21 mouse cellular contexts compared by ENCODE assay signal in genomic region chr15:50078246-50078645, GRCm38 (mm10).
DNase-seq lines count a peak whose midpoint lies in the region; ATAC-seq and TF ChIP-seq lines count a peak whose summit lies in the region.
"Had no signal": no experiment of that assay in that cellular context is flagged by ENCODE, and none has a peak within 500 bp of the region (broad histone marks: within the 10 kb centered on the region; RNA-seq: fewer than 3 reads in every experiment).

No protein-coding gene starts in this region.

- H3K36me3 ChIP-seq in MEL (ENCODE audit: control insufficient read depth in 1 of 2, insufficient read depth in 2 of 2, low read length in 2 of 2), result no peaks in the 10 kb centered on the region
- H3K36me3 ChIP-seq: embryonic facial prominence, embryonic 10.5 days; embryonic facial prominence, embryonic 12.5 days; forebrain, embryonic 15.5 days; G1E had no signal

- H3K27me3 ChIP-seq in MEL (ENCODE audit: control insufficient read depth in 1 of 2, insufficient read depth in 2 of 2, low read length in 2 of 2), result no peaks in the 10 kb centered on the region
- H3K27me3 ChIP-seq: CH12.LX; embryonic facial prominence, embryonic 12.5 days; forebrain, embryonic 13.5 days; forebrain, embryonic 15.5 days had no signal

- H3K4me1 ChIP-seq in MEL (ENCODE audit: control insufficient read depth in 1 of 2, insufficient read depth in 2 of 2, low read length in 2 of 2), result no peaks in the 10 kb centered on the region
- H3K4me1 ChIP-seq: embryonic facial prominence, embryonic 10.5 days; embryonic facial prominence, embryonic 12.5 days; forebrain, embryonic 13.5 days; forebrain, embryonic 15.5 days had no signal

- no peak for TF ChIP-seq POLR2A in MEL (IDR thresholded peaks at IDR 0.05; ENCODE audit: control insufficient read depth in 1 of 2, insufficient read depth in 1 of 2, low read depth in 1 of 2, low read length in 2 of 2, poor library complexity in 1 of 2)

- no peak for TF ChIP-seq EP300 in MEL (IDR thresholded peaks at IDR 0.05; ENCODE audit: low read depth in 1 of 2, low read length in 2 of 2)

- no peak overlapping the region for H3K27ac ChIP-seq in MEL (ENCODE audit: control insufficient read depth, low read depth, low read length)
- H3K27ac ChIP-seq: embryonic facial prominence, embryonic 10.5 days; embryonic facial prominence, embryonic 12.5 days; forebrain, embryonic 13.5 days; forebrain, embryonic 15.5 days had no signal

- TF ChIP-seq RAD21 in MEL (IDR thresholded peaks at IDR 0.05; ENCODE audit: low read depth, low read length), result no peak

- H3K9me3 ChIP-seq in MEL (replicated peaks; ENCODE audit: insufficient read depth, low read length), result no peaks in the 10 kb centered on the region
- H3K9me3 ChIP-seq: embryonic facial prominence, embryonic 10.5 days; embryonic facial prominence, embryonic 12.5 days; forebrain, embryonic 13.5 days; forebrain, embryonic 15.5 days had no signal

- ATAC-seq in common myeloid progenitor, adult 5-6 weeks (replicated peaks; ENCODE audit: low read depth, poor library complexity, severe bottlenecking), result peak; percentile 50; the same call in 1 of the 2 replicates
- ATAC-seq in megakaryocyte progenitor cell, adult 5-6 weeks (replicated peaks; ENCODE audit: poor library complexity), result 0 out of 2 replicates have a peak, but pooled peaks have one; percentile 39
- ATAC-seq: CD4-positive, CD25-positive, alpha-beta regulatory T cell, adult 4 months; forebrain, embryonic 13.5 days; forebrain, embryonic 15.5 days; forebrain, postnatal 0 days had no signal

- TF ChIP-seq CTCF in MEL (IDR thresholded peaks at IDR 0.05 in 2 of 3, conservative IDR thresholded peaks at IDR 0.05 in 1 of 3; ENCODE audit: control insufficient read depth in 1 of 3, insufficient read depth in 1 of 3, low read depth in 2 of 3, low read length in 3 of 3, poor library complexity in 1 of 3, severe bottlenecking in 1 of 3), result no peak

- no peak overlapping the region for H3K9ac ChIP-seq in MEL (ENCODE audit: control insufficient read depth, low read depth, low read length, poor library complexity, severe bottlenecking)
- H3K9ac ChIP-seq: embryonic facial prominence, embryonic 12.5 days; forebrain, embryonic 13.5 days; forebrain, embryonic 15.5 days; forebrain, postnatal 0 days had no signal

- peak; percentile 39 to 49 for DNase-seq in cerebellum, postnatal 10 days
- DNase-seq in cerebellum, adult 11 months, result no peak
- DNase-seq in MEL (ENCODE audit: low read depth, low spot score), result peak; percentile 28
- DNase-seq in heart, adult 8-10 months (ENCODE audit: low spot score), result no peak
- no peak for DNase-seq in right cerebral cortex, adult 18-20 months
- DNase-seq: adrenal gland, adult 2 months; adrenal gland, postnatal 10 days; adrenal gland, postnatal 25 days; B cell, adult 2 months; cerebellum, adult 2 months; cerebellum, adult 9-10 months; forebrain, postnatal 0 days had no signal

- no peaks in the 10 kb centered on the region for H3K79me2 ChIP-seq in MEL (ENCODE audit: control insufficient read depth, insufficient read depth, low read length, poor library complexity)

- H3K4me3 ChIP-seq in MEL (ENCODE audit: control insufficient read depth in 1 of 2, insufficient read depth in 1 of 2, low read depth in 2 of 2, low read length in 2 of 2), result no peak overlapping the region
- H3K4me3 ChIP-seq: embryonic facial prominence, embryonic 10.5 days; embryonic facial prominence, embryonic 12.5 days; forebrain, embryonic 13.5 days; forebrain, embryonic 15.5 days had no signal

TF ChIP-seq in MEL, 35 proteins besides CTCF, POLR2A, EP300 and RAD21:
- TF ChIP-seq NELFE (IDR thresholded peaks at IDR 0.05; ENCODE audit: low read depth, low read length) (no peak), ELF1 (IDR thresholded peaks at IDR 0.05; ENCODE audit: low read depth, low read length) (no peak), JUND (IDR thresholded peaks at IDR 0.05; ENCODE audit: low read depth, low read length) (no peak), MYB (IDR thresholded peaks at IDR 0.05; ENCODE audit: low read depth, low read length) (no peak), USF2 (IDR thresholded peaks at IDR 0.05; ENCODE audit: borderline replicate concordance in 1 of 2, insufficient read depth in 1 of 2, low read depth in 1 of 2, low read length in 2 of 2) (no peak), USF1 (IDR thresholded peaks at IDR 0.05; ENCODE audit: low read depth, low read length) (no peak), CHD2 (IDR thresholded peaks at IDR 0.05; ENCODE audit: low read length) (no peak), HCFC1 (IDR thresholded peaks at IDR 0.05; ENCODE audit: low read depth, low read length) (no peak), MAZ (IDR thresholded peaks at IDR 0.05; ENCODE audit: low read depth, low read length) (no peak), ZMIZ1 (IDR thresholded peaks at IDR 0.05; ENCODE audit: low read depth, low read length) (no peak)

Comparison
In these comparisons a context has a peak if more than half of its experiments do, and no peak if none do; other contexts are left out.
1. DNase-seq: peak in cerebellum, postnatal 10 days (2 of 2) and MEL (single experiment); none in cerebellum, adult 11 months (single experiment), heart, adult 8-10 months (single experiment) and right cerebral cortex, adult 18-20 months (single experiment).